Mouse (Mus musculus): Measurements from ENCODE around the gene Cox10. TPM values are rescaled to one million over a fixed set of nuclear protein-coding genes. Genes with fewer than 3 reads are reported as not detected.
A peak's percentile ranks its signal among the peaks of the same experiment; 100 is the strongest.

Cox10 gene
- polyA plus RNA-seq, 1 experiment from 2014 or later: 28.1 TPM

DNA sequence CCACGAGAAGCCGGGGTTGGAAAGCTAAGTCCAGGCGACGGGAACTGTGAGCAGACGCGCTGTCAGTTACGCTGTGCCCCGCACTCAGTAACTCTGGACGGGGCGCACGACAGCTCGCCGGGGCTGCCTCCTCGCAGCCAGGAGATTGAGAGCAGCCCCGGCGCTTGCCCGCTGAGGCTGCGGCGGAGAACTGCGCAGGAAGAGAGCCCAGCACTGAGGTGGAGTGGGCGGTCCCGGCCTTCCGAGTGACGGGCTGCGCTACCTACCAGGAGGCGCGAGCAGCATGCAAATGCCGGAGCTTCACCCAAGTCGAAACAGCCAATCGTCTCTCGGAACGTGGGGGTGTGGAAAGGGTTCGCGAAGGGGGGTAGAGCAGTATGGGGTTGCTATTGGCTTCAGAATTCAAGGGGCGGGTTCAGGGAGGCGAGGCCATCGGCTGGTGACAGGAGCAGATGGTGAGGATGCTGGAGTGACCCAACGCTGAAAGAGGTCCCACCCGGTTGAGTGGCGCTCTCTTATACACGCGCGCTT is 157.1 kb downstream of the Cox10 start, which contains the start of gene Hs3st3b1:
Gene Hs3st3b1 (minus strand): TSS at position 200 of the 531 bp plus-strand sequence.
- no peaks in the 10 kb centered on the region for H3K9me3 ChIP-seq
- H3K4me3 ChIP-seq: peak within 1 kb of the TSS; percentile 74
- peaks cover 70% of the 10 kb centered on the region for H3K27me3 ChIP-seq
- H3K4me1 ChIP-seq: peaks cover 56% of the 10 kb centered on the region
- peak within 1 kb of the TSS; percentile 70 for H3K27ac ChIP-seq
- ATAC-seq (ENCODE audit: insufficient number of reproducible peaks, insufficient read depth, low FRiP score, low TSS enrichment, low read depth): peak; percentile 96
- no peaks in the 10 kb centered on the region for H3K36me3 ChIP-seq
- peak within 1 kb of the TSS; percentile 87 for H3K9ac ChIP-seq
- WGBS: under 1% methylated on average over 43 of the region's 43 CpGs
- H3K4me2 ChIP-seq: peak within 1 kb of the TSS; percentile 94

DNA sequence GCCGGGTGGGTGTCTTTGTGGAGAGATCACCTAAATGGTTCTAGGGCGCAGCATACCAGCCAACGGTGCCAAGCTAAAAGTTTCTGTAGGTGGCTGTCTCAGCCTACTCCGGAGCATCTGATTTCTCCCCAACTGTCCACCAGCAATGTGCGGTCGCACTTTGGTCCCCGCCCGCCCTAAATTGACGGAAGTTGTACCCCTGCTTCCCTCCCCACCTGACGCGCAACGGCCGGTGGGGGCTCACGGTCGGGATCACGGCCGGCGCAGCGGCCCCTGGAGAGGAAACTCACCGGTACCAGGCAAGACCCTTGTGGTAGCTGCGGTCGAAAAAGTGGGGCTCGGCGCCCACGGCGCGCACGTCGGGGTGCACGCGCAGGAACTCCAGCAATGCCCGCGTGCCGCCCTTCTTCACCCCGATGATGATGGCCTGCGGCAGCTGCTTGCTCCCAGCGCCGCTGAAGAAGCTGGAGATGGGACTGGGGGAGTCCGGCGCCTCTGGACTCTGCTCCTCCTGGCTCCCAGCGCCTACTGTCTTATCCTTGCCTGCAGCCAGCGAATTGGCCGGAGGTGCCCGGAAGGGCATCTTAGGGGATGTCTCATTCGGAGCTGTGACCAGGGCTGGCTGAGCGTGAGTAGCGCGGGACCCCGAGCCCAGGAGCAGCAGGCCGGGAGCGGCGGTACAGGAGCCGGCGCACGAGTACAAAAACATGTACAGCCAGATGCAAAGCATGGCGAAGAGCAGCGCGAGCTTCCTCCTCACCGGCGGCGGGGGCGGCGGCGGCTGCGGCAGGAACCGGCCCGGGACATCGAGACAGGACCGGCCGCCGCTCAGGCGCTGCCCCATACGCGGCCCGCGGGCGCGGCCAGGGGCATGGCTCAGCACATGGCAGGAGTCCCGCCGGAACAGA is 158.0 kb downstream of the Cox10 start:
- H3K9me3 ChIP-seq: no peaks in the 10 kb centered on the region
- peak overlapping the region; percentile 94 for H3K4me2 ChIP-seq
- H3K27me3 ChIP-seq: peaks cover 72% of the 10 kb centered on the region
- H3K9ac ChIP-seq: peak overlapping the region; percentile 87
- WGBS: under 1% methylated on average over 79 of the region's 80 CpGs
- ATAC-seq (ENCODE audit: insufficient number of reproducible peaks, insufficient read depth, low FRiP score, low TSS enrichment, low read depth): no peak
- peak overlapping the region; percentile 74 for H3K4me3 ChIP-seq
- H3K4me1 ChIP-seq: peaks cover 56% of the 10 kb centered on the region
- no peaks in the 10 kb centered on the region for H3K36me3 ChIP-seq
- H3K27ac ChIP-seq: peak overlapping the region; percentile 70

DNA sequence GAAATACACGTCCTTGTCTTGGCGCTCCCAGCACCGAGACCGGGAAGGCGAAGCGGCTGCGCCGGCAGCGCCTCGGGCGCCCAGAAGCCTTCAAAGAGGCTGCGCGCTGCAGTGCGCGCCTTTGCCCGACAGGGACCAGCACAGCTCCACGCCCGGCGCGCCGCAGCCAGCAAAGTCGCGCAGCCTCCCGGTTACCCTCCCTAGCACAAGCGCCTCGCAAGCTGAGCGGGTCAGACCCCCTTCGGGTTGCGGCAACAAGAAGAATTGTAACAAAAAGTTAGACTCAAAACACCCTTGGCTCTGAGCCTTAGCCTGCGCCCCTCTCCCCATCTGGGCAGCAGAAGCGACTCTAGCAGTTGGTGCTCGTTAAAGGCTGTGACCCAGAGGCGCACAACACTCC is 158.7 kb downstream of the Cox10 start:
- no peaks in the 10 kb centered on the region for H3K36me3 ChIP-seq
- no peaks in the 10 kb centered on the region for H3K9me3 ChIP-seq
- peak overlapping the region; percentile 94 for H3K4me2 ChIP-seq
- peak overlapping the region; percentile 87 for H3K9ac ChIP-seq
- under 1% methylated on average over 33 of the region's 33 CpGs for WGBS
- ATAC-seq (ENCODE audit: insufficient number of reproducible peaks, insufficient read depth, low FRiP score, low TSS enrichment, low read depth): peak; percentile 67
- peak overlapping the region; percentile 70 for H3K27ac ChIP-seq
- H3K27me3 ChIP-seq: peaks cover 70% of the 10 kb centered on the region
- H3K4me1 ChIP-seq: peaks cover 59% of the 10 kb centered on the region
- peak overlapping the region; percentile 74 for H3K4me3 ChIP-seq

DNA sequence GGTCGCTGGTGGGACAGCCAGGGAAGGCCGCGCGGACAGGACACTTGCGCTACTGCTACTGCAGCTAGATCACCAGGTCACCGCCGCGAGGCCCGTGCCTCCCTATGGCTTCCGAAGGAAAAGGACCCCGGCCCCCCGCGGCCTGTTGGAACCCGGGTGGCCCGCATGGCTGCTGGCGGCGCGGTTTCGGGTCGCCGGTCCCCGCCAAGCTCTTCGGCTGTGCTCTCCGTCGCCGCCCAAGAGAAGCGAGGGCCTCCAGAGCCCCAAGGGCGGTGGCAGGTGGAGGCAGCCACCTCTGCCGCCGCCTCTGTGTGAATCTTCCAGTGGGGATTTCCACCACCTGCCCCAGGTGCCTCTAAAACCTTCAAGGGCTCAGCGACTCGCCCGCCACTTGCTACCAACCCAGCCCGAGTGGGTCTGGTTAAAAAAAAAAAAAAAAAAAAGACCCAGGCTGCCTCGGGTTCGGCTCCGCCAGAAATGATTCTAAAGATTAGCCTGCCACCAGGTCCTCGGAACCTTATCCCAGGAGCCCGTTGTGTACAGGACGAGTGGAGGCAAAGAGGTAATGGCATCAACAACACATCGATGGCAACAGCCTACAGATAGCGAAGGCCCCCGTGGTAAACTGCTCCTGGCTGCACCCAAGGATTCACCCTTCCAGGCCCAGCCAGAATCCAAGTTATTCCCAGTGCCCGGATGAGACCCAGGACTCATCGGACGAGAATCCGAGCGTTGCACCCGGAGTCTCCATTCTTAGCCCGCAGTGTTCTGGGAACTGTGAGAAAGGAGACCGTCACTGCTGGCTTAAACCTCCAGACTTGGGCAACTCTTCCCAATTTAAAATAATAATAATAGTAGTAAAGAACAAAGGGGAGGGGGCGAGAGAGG is 159.8 kb downstream of the Cox10 start:
- 1% methylated on average over 52 of the region's 52 CpGs for WGBS
- H3K27ac ChIP-seq: no peak overlapping the region
- no peak for ATAC-seq (ENCODE audit: insufficient number of reproducible peaks, insufficient read depth, low FRiP score, low TSS enrichment, low read depth)
- peaks cover 60% of the 10 kb centered on the region for H3K27me3 ChIP-seq
- H3K36me3 ChIP-seq: no peaks in the 10 kb centered on the region
- peak overlapping the region; percentile 94 for H3K4me2 ChIP-seq
- peaks cover 55% of the 10 kb centered on the region for H3K4me1 ChIP-seq
- peak overlapping the region; percentile 87 for H3K9ac ChIP-seq
- H3K4me3 ChIP-seq: peak overlapping the region; percentile 74
- H3K9me3 ChIP-seq: no peaks in the 10 kb centered on the region

DNA sequence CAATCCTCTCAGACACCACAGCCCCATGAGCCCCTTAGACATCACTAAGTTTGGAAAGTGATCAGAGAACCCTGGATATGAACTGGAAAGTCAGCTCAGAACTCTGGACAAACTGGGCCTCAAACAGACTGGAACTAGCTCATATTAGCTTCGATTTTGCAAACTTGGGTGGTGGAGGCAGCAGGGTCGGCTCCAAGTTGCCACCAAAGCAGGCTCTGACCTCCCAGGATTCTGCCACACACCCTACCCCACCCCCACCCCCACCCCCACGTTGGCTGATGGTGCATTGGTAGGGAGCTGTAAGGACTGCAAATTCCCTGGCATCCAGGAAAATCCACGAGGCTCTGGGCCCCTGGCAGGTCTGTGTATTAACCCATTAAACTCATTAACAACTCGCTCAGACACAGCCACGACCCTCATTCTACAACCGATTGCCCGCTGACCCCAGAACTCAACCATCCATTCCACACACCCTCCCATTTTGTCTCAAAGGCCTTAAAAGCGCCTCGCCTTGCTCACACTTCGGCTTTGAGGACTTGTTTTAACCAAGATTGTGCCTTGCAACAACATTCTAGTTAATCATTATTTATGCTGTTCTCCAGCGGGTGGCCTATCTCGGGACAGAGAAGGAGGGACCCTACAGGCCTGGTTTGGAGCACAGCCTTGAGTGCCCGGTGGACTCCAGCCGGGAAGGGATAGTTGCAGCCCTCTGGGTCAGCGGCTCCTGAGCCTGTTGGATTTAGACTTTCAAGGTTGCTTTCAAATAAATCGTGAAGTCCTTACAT is 160.8 kb downstream of the Cox10 start:
- Histone ChIP-seq H3K4me2 (peak overlapping the region; percentile 94), H3K4me1 (peaks cover 59% of the 10 kb centered on the region), H3K4me3 (peak overlapping the region; percentile 74), H3K36me3 (no peaks in the 10 kb centered on the region), H3K9ac (peak overlapping the region; percentile 87), H3K9me3 (no peaks in the 10 kb centered on the region), H3K27ac (no peak overlapping the region), H3K27me3 (peaks cover 51% of the 10 kb centered on the region)
- WGBS: 19% methylated on average over 17 of the region's 17 CpGs
- ATAC-seq (ENCODE audit: insufficient number of reproducible peaks, insufficient read depth, low FRiP score, low TSS enrichment, low read depth): no peak

DNA sequence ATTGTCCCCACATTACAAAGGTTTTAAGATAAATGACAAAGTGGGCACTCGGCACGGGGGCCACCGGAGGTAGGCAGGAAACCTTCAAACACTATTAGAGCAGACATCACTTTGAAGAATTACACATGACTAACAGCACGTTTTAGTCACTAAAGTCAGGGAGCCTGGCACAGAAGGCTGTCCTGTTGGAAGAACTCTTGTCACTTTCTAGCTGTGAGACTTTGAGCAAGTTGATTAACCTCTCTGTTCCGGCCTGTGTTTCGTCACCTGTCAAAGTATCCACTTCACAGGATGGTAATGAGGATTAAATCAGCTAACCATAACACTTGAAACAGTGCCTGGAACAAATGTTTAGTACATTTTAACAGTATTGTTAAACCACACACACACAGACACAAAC is 161.7 kb downstream of the Cox10 start:
- 33% methylated on average over 6 of the region's 6 CpGs for WGBS
- ATAC-seq (ENCODE audit: insufficient number of reproducible peaks, insufficient read depth, low FRiP score, low TSS enrichment, low read depth): no peak
- peak overlapping the region; percentile 74 for H3K4me3 ChIP-seq

DNA sequence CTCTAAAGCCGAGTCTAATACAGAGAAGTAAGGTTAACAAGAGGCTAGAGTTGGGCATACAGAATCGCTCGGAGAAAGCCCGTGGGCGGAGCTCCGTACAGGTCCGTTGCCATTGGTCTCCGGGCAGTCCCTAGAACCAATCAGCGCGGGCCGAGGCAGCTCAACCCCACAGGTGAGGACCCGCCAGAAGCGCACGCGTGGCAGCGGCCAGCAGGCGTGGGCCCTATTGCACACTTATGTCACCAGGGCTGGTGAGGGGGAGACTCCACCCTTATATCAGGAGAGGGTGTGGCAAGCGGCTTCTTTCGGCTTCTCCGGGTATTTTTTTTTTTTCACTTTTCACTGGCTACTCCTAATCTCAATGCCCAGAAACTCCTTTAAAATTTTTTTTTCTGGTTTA is 164.9 kb downstream of the Cox10 start:
- Histone ChIP-seq H3K4me2 (peak overlapping the region; percentile 72), H3K36me3 (no peaks in the 10 kb centered on the region), H3K4me3 (peak overlapping the region; percentile 41), H3K9me3 (no peaks in the 10 kb centered on the region), H3K4me1 (peaks cover 55% of the 10 kb centered on the region), H3K27me3 (peaks cover 38% of the 10 kb centered on the region), H3K27ac (no peak overlapping the region), H3K9ac (peak overlapping the region; percentile 4; the same call in 1 of the 2 replicates)
- WGBS: under 1% methylated on average over 20 of the region's 20 CpGs
- peak; percentile 76 for ATAC-seq (ENCODE audit: insufficient number of reproducible peaks, insufficient read depth, low FRiP score, low TSS enrichment, low read depth)

More for the DNA sequence above, 161.7 kb downstream of the Cox10 start:
- Histone ChIP-seq H3K4me2 (peak overlapping the region; percentile 94), H3K27me3 (peaks cover 45% of the 10 kb centered on the region), H3K36me3 (no peaks in the 10 kb centered on the region), H3K4me1 (peaks cover 50% of the 10 kb centered on the region), H3K27ac (no peak overlapping the region), H3K9me3 (no peaks in the 10 kb centered on the region), H3K9ac (no peak overlapping the region)

DNA sequence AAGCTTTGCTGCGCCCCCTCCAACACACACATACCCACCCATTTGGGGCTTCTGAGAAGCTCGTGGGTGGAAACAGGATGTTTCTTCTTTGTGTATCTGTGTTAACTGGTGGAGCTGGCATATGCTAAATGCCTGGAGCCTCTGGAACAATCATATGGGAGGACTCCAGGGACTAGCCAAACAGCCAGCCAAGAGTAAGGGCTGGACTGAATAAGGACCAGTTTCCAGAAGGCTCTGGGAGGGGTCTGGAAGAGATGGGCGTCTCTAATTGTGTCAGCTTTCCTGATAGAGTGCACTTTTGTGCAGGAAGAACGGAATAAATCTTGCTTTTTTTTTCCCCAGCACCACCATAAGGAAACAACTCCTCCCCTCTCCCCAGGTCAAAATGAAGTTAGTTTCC is 165.3 kb downstream of the Cox10 start:
- 0 out of 2 replicates have a peak, but pooled peaks have one; percentile 30 for ATAC-seq (ENCODE audit: insufficient number of reproducible peaks, insufficient read depth, low FRiP score, low TSS enrichment, low read depth)
- WGBS: 26% methylated on average over 4 of the region's 4 CpGs

More for the DNA sequence above, 165.3 kb downstream of the Cox10 start:
- H3K36me3 ChIP-seq: no peaks in the 10 kb centered on the region
- peaks cover 34% of the 10 kb centered on the region for H3K27me3 ChIP-seq
- peak overlapping the region; percentile 72 for H3K4me2 ChIP-seq
- H3K9ac ChIP-seq: 0 out of 2 replicates have a peak overlapping the region, but pooled peaks have one; percentile 4
- H3K27ac ChIP-seq: no peak overlapping the region
- peak overlapping the region; percentile 41 for H3K4me3 ChIP-seq
- H3K4me1 ChIP-seq: peaks cover 50% of the 10 kb centered on the region
- H3K9me3 ChIP-seq: no peaks in the 10 kb centered on the region

Measured in embryonic facial prominence, embryonic 13.5 days (tissue).